Mouse (Mus musculus): Measurements from ENCODE around the gene Igfbp2.

The Igfbp2 gene

GRCm38 (mm10) chr1:72885819-72886169 is 61.5 kb downstream of the Igfbp2 start:
- in situ Hi-C loops (cut with MboI; ENCODE audit: unreplicated experiment in 2 of 2): no loop called here

DNA sequence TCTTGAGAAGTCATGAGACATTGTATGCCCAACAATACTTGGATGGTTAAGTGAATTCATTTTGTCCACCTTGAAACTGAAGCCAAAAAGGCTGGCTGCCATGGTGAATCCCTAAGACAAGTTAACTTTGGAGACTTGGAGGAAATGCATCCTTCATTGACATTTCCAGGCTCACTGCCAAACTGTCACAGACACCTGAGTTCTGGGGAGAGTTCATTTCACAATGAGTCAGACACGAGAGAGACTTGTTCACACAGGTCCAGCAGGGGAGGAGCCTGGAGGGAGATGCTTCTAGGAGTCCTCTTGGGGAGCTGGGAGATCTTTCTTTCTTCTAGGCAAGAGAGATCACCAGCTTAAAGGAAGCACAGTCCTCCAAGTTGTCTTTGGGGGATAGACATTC is 63.6 kb downstream of the Igfbp2 start:
- in situ Hi-C loops (cut with MboI; ENCODE audit: unreplicated experiment in 2 of 2): no loop called here

DNA sequence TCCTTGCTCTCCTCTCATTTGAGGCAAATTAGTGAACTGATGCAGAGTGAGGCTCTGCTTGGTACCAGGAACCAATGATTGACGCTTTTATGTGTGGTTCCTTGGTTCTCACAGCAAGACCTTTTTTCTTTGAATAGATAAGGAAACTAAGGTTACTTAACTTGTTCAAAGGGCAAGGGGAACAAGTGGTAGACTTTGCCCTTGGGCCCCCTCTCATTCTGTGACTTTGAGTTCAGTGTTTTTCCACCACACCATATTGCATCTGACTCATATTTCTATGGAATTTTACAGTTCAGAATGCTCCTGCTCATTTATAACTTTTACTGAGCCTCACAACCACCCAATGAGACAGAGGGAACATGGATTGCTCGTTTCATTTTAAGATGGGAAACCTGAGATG is 71.5 kb downstream of the Igfbp2 start:
- in situ Hi-C loops (cut with MboI; ENCODE audit: unreplicated experiment in 2 of 2): no loop called here
